Mouse (Mus musculus) limb, embryonic 11.5 days (tissue): ENCODE results near the gene Klhl23. TPM values are rescaled to one million over a fixed set of nuclear protein-coding genes. Genes with fewer than 3 reads are reported as not detected.

ENCODE experiments used
- ATAC-seq: fragments of 200-750 bp; cut with Nextera tagmentation; 2 replicates; pipeline ENCODE4 v1.8.0; 2017; ENCODE audit warnings: low read depth; ENCODE audit not compliant: insufficient number of reproducible peaks, low FRiP score, low TSS enrichment
- DNase-seq: peaks from one replicate; pipeline ENCODE4 v3.0.0-alpha.2; 2015; ENCODE audit warnings: low spot score
- H3K27ac ChIP-seq: fragments of 300-500 bp; sonication (generic); replicated peaks from 2 replicates; pipeline ENCODE4 v1.5.1; 2014; ENCODE audit warnings: low read depth, mild to moderate bottlenecking, low read length
- H3K27me3 ChIP-seq: fragments of 300-500 bp; sonication (generic); 2 replicates; pipeline ENCODE4 v1.6.1; 2014; ENCODE audit warnings: mild to moderate bottlenecking, low read length, mixed read lengths; ENCODE audit not compliant: control insufficient read depth, insufficient read depth
- H3K36me3 ChIP-seq: fragments of 300-500 bp; sonication (generic); 2 replicates; pipeline ENCODE4 v1.6.1; 2014; ENCODE audit warnings: mild to moderate bottlenecking, low read length, moderate library complexity, mixed read lengths; ENCODE audit not compliant: control insufficient read depth, insufficient read depth
- H3K4me1 ChIP-seq: fragments of 300-500 bp; sonication (generic); 2 replicates; pipeline ENCODE4 v1.6.1; 2014; ENCODE audit warnings: low read length, mixed read lengths; ENCODE audit not compliant: control insufficient read depth, insufficient read depth
- H3K4me2 ChIP-seq: fragments of 300-500 bp; sonication (generic); 2 replicates; pipeline ENCODE4 v1.6.1; 2014; ENCODE audit warnings: low read depth, mild to moderate bottlenecking, moderate library complexity; ENCODE audit not compliant: severe bottlenecking
- H3K4me3 ChIP-seq: fragments of 300-500 bp; sonication (generic); 2 replicates; pipeline ENCODE4 v1.5.1; 2014; ENCODE audit warnings: low read depth, low read length
- H3K9ac ChIP-seq: fragments of 300-500 bp; sonication (generic); 2 replicates; pipeline ENCODE4 v1.6.1; 2014; ENCODE audit warnings: mild to moderate bottlenecking, low read length
- H3K9me3 ChIP-seq: fragments of 300-500 bp; sonication (generic); 2 replicates; pipeline ENCODE4 v1.6.1; 2016; ENCODE audit warnings: low read length; ENCODE audit not compliant: control insufficient read depth
- WGBS: fragments of 180-500 bp; shearing (Covaris S2); extraction: QIAGEN DNeasy Blood & Tissue Kit; methylation state at CpG from one replicate; pipeline ENCODE4 v1.1.7; 2014; 5-methylcytosine and 5-hydroxymethylcytosine counted together
- polyA plus RNA-seq: library from polyadenylated mRNA; unstranded; fragments of >200 nt; fragmentation: Nextera tagmentation; extraction: Ambion mirVana; gene quantifications from 2 replicates; pipeline ENCODE4 v1.2.1, GENCODE M21; 2014

Klhl23 gene
- polyA plus RNA-seq, 1 experiment from 2014 or later, result 31.6 TPM

DNA sequence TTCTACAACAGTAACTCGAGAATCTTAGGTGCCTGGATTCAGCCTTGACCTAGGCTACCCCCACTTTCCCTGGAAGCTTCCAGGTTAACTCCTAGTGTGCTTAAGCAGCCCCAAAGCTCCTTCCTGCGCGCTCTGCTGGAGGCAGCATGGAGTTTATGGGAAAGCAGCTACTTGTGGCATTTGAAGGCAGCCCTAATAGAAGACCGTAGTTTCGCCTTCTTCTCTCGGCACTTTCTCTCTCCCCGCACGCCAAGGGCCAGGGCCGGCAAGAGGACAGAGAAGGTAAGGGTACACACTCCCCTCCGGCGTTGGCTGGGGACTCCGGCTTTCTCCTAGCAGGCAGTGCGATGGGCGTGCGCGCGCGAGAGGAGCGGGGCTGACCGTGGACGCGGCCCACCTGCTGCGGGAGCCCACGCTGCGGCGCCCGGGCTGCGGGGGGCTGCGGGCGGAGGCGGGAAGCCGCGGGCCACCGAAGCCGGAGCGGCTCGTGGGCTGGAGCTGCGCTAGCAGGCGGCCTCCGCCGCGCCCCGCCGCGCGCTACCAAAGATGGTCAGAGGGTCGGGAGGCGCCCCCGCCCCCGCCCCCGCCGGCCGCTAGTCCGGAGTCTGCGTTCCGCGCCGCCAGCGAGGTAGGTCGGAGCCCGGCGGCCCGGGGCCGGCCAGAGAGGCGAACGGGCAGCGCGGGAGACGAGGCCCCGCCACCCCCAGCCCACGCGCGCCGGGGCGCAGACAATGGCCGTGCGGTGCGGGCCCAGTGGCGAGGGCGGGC is 801 bp downstream of the Klhl23 start:
- ATAC-seq (peak; percentile 65), DNase-seq (peak; percentile 81)
- H3K9ac ChIP-seq, result peak overlapping the region; percentile 96
- H3K4me2 ChIP-seq, result peak overlapping the region; percentile 58
- peak overlapping the region; percentile 92 for H3K27ac ChIP-seq
- H3K36me3 ChIP-seq, result peaks cover 4% of the 10 kb centered on the region; the same call in 1 of the 2 replicates
- under 1% methylated on average over 60 of the region's 80 CpGs for WGBS
- H3K27me3 ChIP-seq, result no peaks in the 10 kb centered on the region
- no peaks in the 10 kb centered on the region for H3K4me1 ChIP-seq
- peak overlapping the region; percentile 64 for H3K4me3 ChIP-seq
- no peaks in the 10 kb centered on the region for H3K9me3 ChIP-seq

DNA sequence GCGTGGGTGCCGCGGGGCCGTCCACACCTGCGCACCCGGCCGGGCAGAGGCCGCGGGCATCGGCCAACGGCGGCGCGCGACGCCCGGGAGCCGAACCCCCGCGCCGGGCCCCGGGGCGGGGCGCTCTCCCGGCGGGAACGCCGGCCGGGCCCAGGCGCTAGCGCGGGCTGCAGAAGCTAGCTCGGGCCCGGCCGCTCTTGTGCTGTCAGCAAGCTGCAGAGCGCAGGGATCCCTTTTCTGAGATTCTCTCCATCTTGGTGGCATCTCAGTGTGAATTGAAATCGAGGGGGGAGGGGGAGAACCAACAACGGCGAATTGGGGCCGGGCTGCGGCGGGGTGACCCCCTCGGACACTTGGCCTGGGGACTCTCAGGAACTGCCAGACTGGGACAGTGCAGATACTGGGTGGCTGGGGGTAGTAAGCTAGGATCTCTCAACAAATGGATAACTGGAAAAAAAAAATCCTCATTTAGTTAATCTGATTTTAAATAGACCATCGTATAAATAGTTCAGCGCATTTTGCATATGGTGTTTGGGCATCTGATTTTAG is 1.5 kb downstream of the Klhl23 start:
- peak overlapping the region; percentile 92 for H3K27ac ChIP-seq
- peak overlapping the region; percentile 96 for H3K9ac ChIP-seq
- peak overlapping the region; percentile 64 for H3K4me3 ChIP-seq
- H3K4me1 ChIP-seq, result no peaks in the 10 kb centered on the region
- 2% methylated on average over 36 of the region's 45 CpGs for WGBS
- peaks cover 4% of the 10 kb centered on the region for H3K36me3 ChIP-seq
- no peaks in the 10 kb centered on the region for H3K27me3 ChIP-seq
- DNase-seq, result peak; percentile 69
- H3K4me2 ChIP-seq, result peak overlapping the region; percentile 58
- no peaks in the 10 kb centered on the region for H3K9me3 ChIP-seq
- peak; percentile 57 for ATAC-seq

DNA sequence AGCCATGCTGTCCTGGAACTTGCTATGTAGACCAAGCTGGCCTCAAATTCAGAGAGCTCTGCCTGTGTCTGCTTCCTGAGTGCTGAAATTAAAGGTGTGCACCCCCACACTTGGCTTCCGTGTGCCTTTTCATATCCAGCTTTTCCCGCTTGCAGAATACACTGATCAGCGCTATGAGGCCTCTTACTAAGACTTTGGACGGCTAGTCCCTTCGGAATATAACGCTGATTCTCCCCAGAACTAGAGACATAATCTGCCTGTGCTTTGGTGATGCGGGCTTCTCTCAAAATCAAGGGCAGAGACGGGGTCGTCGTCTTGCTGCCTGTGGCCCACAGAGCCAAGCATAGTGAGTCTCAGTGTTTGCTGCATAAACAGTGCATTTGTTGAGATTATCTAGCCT is 4.2 kb downstream of the Klhl23 start:
- no peak overlapping the region for H3K4me2 ChIP-seq
- DNase-seq, result no peak
- no peak for ATAC-seq
- H3K27me3 ChIP-seq, result no peaks in the 10 kb centered on the region
- 91% methylated on average over 10 of the region's 10 CpGs for WGBS
- H3K4me1 ChIP-seq, result no peaks in the 10 kb centered on the region
- no peaks in the 10 kb centered on the region for H3K9me3 ChIP-seq
- H3K4me3 ChIP-seq, result no peak overlapping the region
- H3K9ac ChIP-seq, result no peak overlapping the region
- peaks cover 6% of the 10 kb centered on the region for H3K36me3 ChIP-seq
- H3K27ac ChIP-seq, result no peak overlapping the region

DNA sequence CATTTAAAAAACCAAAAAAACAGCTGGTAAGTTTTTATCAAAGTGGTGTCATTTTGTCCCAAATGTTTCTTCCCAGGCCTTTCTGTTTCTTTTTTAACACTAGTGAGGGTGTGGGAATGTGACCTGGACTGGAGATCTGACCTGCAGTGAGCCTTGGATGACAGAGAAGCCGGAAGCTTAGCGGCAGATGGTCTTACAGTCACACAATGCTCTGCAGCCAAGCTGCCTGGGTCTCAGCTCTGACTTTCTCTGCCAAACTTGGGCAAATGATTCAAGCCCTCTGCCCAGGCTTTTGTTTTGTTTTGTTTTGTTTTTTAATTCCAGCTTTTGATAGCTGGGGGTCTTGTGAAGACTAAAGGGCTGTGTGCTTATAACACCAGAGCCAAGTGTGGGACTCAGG is 4.6 kb downstream of the Klhl23 start:
- H3K4me3 ChIP-seq, result no peak overlapping the region
- peaks cover 6% of the 10 kb centered on the region for H3K36me3 ChIP-seq
- WGBS, result 82% methylated on average over 2 of the region's 2 CpGs
- H3K9me3 ChIP-seq, result no peaks in the 10 kb centered on the region
- no peak overlapping the region for H3K27ac ChIP-seq
- no peaks in the 10 kb centered on the region for H3K4me1 ChIP-seq
- ATAC-seq (no peak), DNase-seq (no peak)
- no peak overlapping the region for H3K4me2 ChIP-seq
- H3K9ac ChIP-seq, result no peak overlapping the region
- no peaks in the 10 kb centered on the region for H3K27me3 ChIP-seq

DNA sequence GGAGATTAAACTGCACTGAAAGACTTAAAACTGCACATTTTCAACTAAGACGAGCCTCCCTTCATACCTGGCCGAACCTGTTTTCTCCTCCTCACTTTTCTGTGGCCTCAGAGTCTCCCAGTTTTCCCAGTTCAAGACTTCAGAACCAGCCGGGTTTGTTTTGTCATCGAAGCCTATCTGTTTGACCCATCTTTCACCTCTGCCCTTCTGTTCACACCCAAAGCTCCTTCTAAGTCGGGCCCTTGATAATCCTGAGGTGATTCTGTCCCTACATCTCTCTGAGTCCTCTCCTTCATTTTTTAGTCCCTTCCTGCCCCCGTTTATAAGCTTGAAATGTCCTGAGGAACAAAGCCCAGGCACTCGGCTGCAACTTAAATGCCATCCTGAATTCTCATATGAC is 6.3 kb downstream of the Klhl23 start:
- ATAC-seq, result no peak
- no peaks in the 10 kb centered on the region for H3K4me1 ChIP-seq
- no peak overlapping the region for H3K9ac ChIP-seq
- no peak overlapping the region for H3K27ac ChIP-seq
- H3K27me3 ChIP-seq, result no peaks in the 10 kb centered on the region
- peaks cover 9% of the 10 kb centered on the region for H3K36me3 ChIP-seq
- no peak for DNase-seq
- H3K4me3 ChIP-seq, result no peak overlapping the region
- WGBS, result 29% methylated on average over 7 of the region's 7 CpGs
- H3K4me2 ChIP-seq, result no peak overlapping the region
- H3K9me3 ChIP-seq, result no peaks in the 10 kb centered on the region

DNA sequence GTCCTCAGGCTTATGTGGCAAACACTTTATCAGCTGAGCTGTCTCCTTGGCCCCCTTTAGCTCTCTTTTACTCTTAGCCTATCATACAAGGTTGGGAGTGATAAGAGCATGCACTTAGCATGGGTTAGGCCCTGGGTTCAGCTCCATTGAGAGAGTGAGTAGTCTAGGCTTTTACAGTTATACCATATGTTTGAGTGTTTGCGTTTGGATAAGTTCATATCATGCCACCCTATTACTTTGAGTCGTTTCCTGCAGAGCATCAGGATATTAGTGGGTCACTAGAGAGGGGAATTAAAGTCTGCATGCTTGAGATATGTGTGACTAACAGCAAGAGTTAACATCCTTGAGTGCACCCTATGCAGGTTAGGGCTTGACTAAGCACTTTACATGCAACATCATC is 7.9 kb downstream of the Klhl23 start:
- Histone ChIP-seq H3K4me3 (no peak overlapping the region), H3K27me3 (no peaks in the 10 kb centered on the region), H3K27ac (no peak overlapping the region), H3K4me1 (no peaks in the 10 kb centered on the region), H3K9ac (no peak overlapping the region), H3K36me3 (peaks cover 11% of the 10 kb centered on the region), H3K4me2 (no peak overlapping the region), H3K9me3 (no peaks in the 10 kb centered on the region)
- 95% methylated on average over 2 of the region's 2 CpGs for WGBS
- DNase-seq (no peak), ATAC-seq (no peak)

DNA sequence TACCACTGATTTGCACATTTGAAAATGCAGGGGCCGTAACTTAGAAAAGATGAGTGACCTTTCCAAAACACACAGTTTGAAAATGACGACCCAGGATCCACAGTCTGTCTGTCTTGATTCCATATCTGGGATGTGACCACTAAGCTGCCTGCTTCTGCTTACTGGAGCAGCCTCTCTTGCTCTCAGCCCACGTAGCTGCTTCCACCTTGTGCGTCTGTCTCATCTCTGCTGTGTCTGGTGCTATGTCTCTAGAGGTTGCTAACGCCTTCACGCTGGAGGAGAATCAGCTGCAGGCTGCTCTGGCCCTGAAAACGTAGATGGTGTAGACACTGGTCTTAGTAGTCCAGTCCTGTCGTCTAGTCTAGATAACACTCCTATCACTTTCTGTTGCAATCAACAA is 8.4 kb downstream of the Klhl23 start:
- Histone ChIP-seq H3K4me1 (no peaks in the 10 kb centered on the region), H3K9ac (no peak overlapping the region), H3K36me3 (peaks cover 11% of the 10 kb centered on the region), H3K27me3 (no peaks in the 10 kb centered on the region), H3K4me2 (no peak overlapping the region), H3K9me3 (no peaks in the 10 kb centered on the region), H3K27ac (no peak overlapping the region), H3K4me3 (no peak overlapping the region)
- no peak for ATAC-seq
- DNase-seq, result no peak
- WGBS, result 90% methylated on average over 8 of the region's 8 CpGs

DNA sequence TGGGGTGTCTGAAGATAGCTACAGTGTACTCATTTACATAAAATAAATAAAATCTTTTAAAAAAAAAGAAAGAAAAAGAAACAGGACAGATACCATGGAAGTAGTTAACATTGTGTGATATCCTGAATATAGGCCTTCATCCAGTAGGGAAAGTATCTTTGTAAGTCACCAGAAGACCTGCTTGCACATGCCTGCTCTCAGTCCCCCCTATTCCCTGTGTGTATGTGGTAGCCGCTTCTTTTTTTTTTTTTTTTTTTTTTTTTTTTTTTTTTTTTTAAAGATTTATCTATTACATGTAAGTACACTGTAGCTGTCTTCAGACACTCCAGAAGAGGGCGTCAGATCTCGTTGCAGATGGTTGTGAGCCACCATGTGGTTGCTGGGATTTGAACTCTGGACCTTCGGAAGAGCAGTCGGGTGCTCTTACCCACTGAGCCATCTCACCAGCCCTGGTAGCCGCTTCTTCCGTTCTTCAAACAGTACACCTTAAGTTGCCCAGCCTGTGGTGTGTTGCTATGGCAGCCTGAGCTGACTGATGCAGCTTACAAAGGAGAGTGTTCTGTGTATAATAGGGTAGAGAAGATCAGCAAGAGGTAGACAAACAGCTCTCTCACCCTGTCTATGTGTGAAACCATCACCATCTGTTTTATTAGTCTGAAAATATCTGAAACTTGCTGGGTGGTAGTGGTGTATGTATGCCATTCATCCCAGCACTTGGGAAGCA is 15.7 kb downstream of the Klhl23 start:
- Histone ChIP-seq H3K27me3 (no peaks in the 10 kb centered on the region), H3K4me2 (no peak overlapping the region), H3K4me3 (no peak overlapping the region), H3K9ac (no peak overlapping the region), H3K4me1 (no peaks in the 10 kb centered on the region), H3K27ac (no peak overlapping the region), H3K9me3 (no peaks in the 10 kb centered on the region), H3K36me3 (peaks cover 5% of the 10 kb centered on the region; the same call in 1 of the 2 replicates)
- ATAC-seq (no peak), DNase-seq (no peak)
- 78% methylated on average over 7 of the region's 7 CpGs for WGBS
